Mouse (Mus musculus): ENCODE data around the gene Agl. TPM values are rescaled to one million over a fixed set of nuclear protein-coding genes. Genes with fewer than 3 reads are reported as not detected.

Gene Agl
- polyA plus RNA-seq, 1 experiment from 2014 or later: 13.8 TPM

DNA sequence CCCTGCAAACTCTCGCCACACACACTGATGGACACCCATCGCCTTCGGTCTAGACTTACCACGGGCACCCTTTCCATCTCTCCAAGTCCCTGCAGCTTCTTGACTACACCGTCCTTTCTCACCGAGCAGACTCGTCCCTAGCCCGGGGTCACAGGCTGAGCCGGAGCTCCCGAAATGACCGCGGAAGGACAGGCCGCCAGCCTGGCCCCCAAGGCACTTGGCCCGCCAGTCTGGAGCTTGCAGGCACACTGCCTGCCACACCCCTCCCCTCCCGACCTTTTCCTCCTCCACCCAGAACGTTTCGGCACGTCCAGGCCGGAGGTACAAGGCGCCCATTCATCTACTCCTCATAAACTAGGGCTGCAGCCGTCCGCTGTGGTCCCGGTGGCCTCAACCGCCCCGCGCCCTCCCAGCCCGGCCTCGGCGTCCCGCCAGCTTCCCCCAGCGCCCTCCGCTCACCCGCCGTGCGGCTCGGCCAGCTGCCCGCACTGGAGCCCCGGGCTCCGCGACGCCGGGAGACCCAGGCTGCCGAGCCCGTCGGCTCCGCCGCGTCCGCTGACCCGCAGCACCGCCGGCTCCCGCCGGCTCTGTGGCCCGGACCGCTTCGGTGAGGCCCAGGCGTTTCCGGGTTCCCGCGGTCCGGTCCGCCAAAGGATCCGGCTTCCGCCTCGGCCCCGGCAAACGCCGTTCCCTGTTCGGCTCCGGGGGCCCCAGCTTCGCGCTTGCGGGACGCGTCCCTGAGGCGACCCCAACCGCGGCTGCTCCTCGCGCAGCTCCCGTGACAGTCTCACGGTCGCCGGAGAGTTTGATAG lies 96.1 kb downstream of the Agl start:
- Histone ChIP-seq H3K9me3 (ENCODE audit: control insufficient read depth, low read length) (no peaks in the 10 kb centered on the region), H3K27me3 (replicated peaks; ENCODE audit: control insufficient read depth, insufficient read depth, low read length) (no peaks in the 10 kb centered on the region), H3K4me1 (ENCODE audit: control insufficient read depth, insufficient read depth, low read depth, low read length) (peaks cover 15% of the 10 kb centered on the region), H3K9ac (ENCODE audit: low read depth, low read length) (peak overlapping the region; percentile 98), H3K4me2 (ENCODE audit: low read length) (peak overlapping the region; percentile 96), H3K27ac (ENCODE audit: low read depth, low read length) (peak overlapping the region; percentile 78), H3K36me3 (ENCODE audit: control insufficient read depth, insufficient read depth, low read length) (no peaks in the 10 kb centered on the region), H3K4me3 (ENCODE audit: low read length) (peak overlapping the region; percentile 100)
- ATAC-seq: peak; percentile 96
- WGBS: under 1% methylated on average over 75 of the region's 85 CpGs

DNA sequence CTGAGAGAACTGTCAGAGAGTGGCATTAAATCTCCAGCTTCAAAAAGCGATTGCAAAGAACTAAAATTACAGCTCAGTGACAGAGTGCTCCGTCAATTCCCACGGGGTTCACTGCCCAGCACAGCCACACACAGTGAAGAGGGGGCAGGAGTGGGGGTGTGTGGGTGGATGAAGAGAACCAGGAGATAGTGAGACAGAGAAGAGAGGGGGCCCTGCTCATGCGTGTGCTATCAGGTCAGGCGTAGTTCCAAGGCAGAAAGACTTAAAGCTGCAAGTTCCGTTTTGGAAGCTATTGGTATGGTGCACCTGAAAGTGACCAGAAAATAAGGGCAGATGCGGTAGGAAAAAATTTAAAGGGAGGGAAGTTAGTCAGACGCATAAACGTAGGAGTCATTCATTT lies 97.0 kb downstream of the Agl start:
- 49% methylated on average over 9 of the region's 9 CpGs for WGBS
- no peak overlapping the region for H3K9ac ChIP-seq (ENCODE audit: low read depth, low read length)

GRCm38 (mm10) chr3:116705637-116706204 lies 102.2 kb downstream of the Agl start:
- Histone ChIP-seq H3K4me3 (ENCODE audit: low read length) (no peak overlapping the region), H3K27me3 (replicated peaks; ENCODE audit: control insufficient read depth, insufficient read depth, low read length) (no peaks in the 10 kb centered on the region), H3K36me3 (ENCODE audit: control insufficient read depth, insufficient read depth, low read length) (no peaks in the 10 kb centered on the region), H3K9me3 (ENCODE audit: control insufficient read depth, low read length) (no peaks in the 10 kb centered on the region), H3K4me2 (ENCODE audit: low read length) (no peak overlapping the region), H3K27ac (ENCODE audit: low read depth, low read length) (no peak overlapping the region), H3K4me1 (ENCODE audit: control insufficient read depth, insufficient read depth, low read depth, low read length) (peaks cover under 1% of the 10 kb centered on the region), H3K9ac (ENCODE audit: low read depth, low read length) (no peak overlapping the region)
- ATAC-seq: no peak
- 94% methylated on average over 1 of the region's 1 CpGs for WGBS

More for the DNA sequence above, 97.0 kb downstream of the Agl start:
- H3K27ac ChIP-seq (ENCODE audit: low read depth, low read length): no peak overlapping the region
- H3K36me3 ChIP-seq (ENCODE audit: control insufficient read depth, insufficient read depth, low read length): no peaks in the 10 kb centered on the region
- H3K4me3 ChIP-seq (ENCODE audit: low read length): peak overlapping the region; percentile 100
- peak overlapping the region; percentile 96 for H3K4me2 ChIP-seq (ENCODE audit: low read length)
- no peaks in the 10 kb centered on the region for H3K27me3 ChIP-seq (replicated peaks; ENCODE audit: control insufficient read depth, insufficient read depth, low read length)
- no peak for ATAC-seq
- H3K9me3 ChIP-seq (ENCODE audit: control insufficient read depth, low read length): no peaks in the 10 kb centered on the region
- peaks cover 15% of the 10 kb centered on the region for H3K4me1 ChIP-seq (ENCODE audit: control insufficient read depth, insufficient read depth, low read depth, low read length)

- WGBS: 87% methylated on average over 5 of the region's 5 CpGs
- Histone ChIP-seq H3K9ac (ENCODE audit: low read depth, low read length) (no peak overlapping the region), H3K27me3 (replicated peaks; ENCODE audit: control insufficient read depth, insufficient read depth, low read length) (no peaks in the 10 kb centered on the region), H3K4me2 (ENCODE audit: low read length) (no peak overlapping the region), H3K4me1 (ENCODE audit: control insufficient read depth, insufficient read depth, low read depth, low read length) (no peaks in the 10 kb centered on the region), H3K36me3 (ENCODE audit: control insufficient read depth, insufficient read depth, low read length) (no peaks in the 10 kb centered on the region), H3K9me3 (ENCODE audit: control insufficient read depth, low read length) (no peaks in the 10 kb centered on the region), H3K27ac (ENCODE audit: low read depth, low read length) (no peak overlapping the region), H3K4me3 (ENCODE audit: low read length) (no peak overlapping the region)
- no peak for ATAC-seq
These were observed 104.1 kb downstream of the Agl start for GRCm38 (mm10) chr3:116703835-116704234.

GRCm38 (mm10) chr3:116702647-116703272 lies 105.2 kb downstream of the Agl start:
- Histone ChIP-seq H3K27me3 (replicated peaks; ENCODE audit: control insufficient read depth, insufficient read depth, low read length) (no peaks in the 10 kb centered on the region), H3K9me3 (ENCODE audit: control insufficient read depth, low read length) (no peaks in the 10 kb centered on the region), H3K4me1 (ENCODE audit: control insufficient read depth, insufficient read depth, low read depth, low read length) (no peaks in the 10 kb centered on the region), H3K36me3 (ENCODE audit: control insufficient read depth, insufficient read depth, low read length) (no peaks in the 10 kb centered on the region), H3K27ac (ENCODE audit: low read depth, low read length) (no peak overlapping the region), H3K4me2 (ENCODE audit: low read length) (no peak overlapping the region), H3K9ac (ENCODE audit: low read depth, low read length) (no peak overlapping the region), H3K4me3 (ENCODE audit: low read length) (no peak overlapping the region)
- ATAC-seq: no peak
- 79% methylated on average over 1 of the region's 1 CpGs for WGBS

DNA sequence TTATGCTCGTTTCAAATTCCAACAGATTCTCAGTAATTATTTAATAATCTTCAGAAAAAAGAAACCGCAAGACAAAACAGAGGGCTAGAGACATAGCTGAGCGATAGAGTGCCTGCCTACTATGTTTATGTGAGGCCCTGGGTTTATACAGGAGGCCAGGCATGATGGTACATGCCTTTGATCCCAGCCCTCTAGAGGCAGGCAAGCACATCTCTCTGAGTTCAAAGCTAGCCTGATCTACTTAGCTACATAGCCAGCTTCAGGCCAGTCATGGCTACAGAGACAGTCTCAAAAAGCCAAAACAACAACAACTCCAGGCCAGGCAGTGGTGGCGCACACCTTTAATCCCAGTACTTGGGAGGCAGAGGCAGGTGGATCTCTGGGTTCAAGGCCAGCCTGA lies 106.4 kb downstream of the Agl start:
- H3K4me1 ChIP-seq (ENCODE audit: control insufficient read depth, insufficient read depth, low read depth, low read length): no peaks in the 10 kb centered on the region
- no peaks in the 10 kb centered on the region for H3K27me3 ChIP-seq (replicated peaks; ENCODE audit: control insufficient read depth, insufficient read depth, low read length)
- ATAC-seq: no peak
- H3K4me2 ChIP-seq (ENCODE audit: low read length): no peak overlapping the region
- H3K4me3 ChIP-seq (ENCODE audit: low read length): no peak overlapping the region
- H3K36me3 ChIP-seq (ENCODE audit: control insufficient read depth, insufficient read depth, low read length): no peaks in the 10 kb centered on the region
- no peak overlapping the region for H3K27ac ChIP-seq (ENCODE audit: low read depth, low read length)
- 92% methylated on average over 4 of the region's 4 CpGs for WGBS
- H3K9me3 ChIP-seq (ENCODE audit: control insufficient read depth, low read length): no peaks in the 10 kb centered on the region
- H3K9ac ChIP-seq (ENCODE audit: low read depth, low read length): no peak overlapping the region

- no peaks in the 10 kb centered on the region for H3K4me1 ChIP-seq (ENCODE audit: control insufficient read depth, insufficient read depth, low read depth, low read length)
- 53% methylated on average over 2 of the region's 2 CpGs for WGBS
- H3K9ac ChIP-seq (ENCODE audit: low read depth, low read length): no peak overlapping the region
- H3K4me2 ChIP-seq (ENCODE audit: low read length): no peak overlapping the region
- H3K4me3 ChIP-seq (ENCODE audit: low read length): no peak overlapping the region
- ATAC-seq: no peak
- H3K9me3 ChIP-seq (ENCODE audit: control insufficient read depth, low read length): no peaks in the 10 kb centered on the region
- H3K36me3 ChIP-seq (ENCODE audit: control insufficient read depth, insufficient read depth, low read length): no peaks in the 10 kb centered on the region
- no peak overlapping the region for H3K27ac ChIP-seq (ENCODE audit: low read depth, low read length)
- H3K27me3 ChIP-seq (replicated peaks; ENCODE audit: control insufficient read depth, insufficient read depth, low read length): no peaks in the 10 kb centered on the region
These were observed 109.2 kb downstream of the Agl start for GRCm38 (mm10) chr3:116698786-116699185.

DNA sequence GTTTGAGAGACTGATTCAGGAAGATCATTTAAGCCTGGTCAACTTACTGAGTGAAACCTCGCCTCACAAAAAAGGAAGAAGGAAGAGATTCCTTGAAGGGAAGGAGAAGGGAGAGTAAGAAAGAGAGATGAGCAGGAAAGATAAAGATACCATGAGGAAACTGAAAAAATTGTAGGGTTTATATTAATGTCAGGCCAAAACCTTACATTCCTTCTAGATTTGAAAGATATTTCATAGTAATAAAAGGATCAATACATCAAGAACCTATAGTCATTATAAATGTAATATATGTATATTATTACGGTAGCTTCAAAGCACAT lies 112.3 kb downstream of the Agl start:
- Histone ChIP-seq H3K36me3 (ENCODE audit: control insufficient read depth, insufficient read depth, low read length) (no peaks in the 10 kb centered on the region), H3K4me2 (ENCODE audit: low read length) (no peak overlapping the region), H3K9me3 (ENCODE audit: control insufficient read depth, low read length) (no peaks in the 10 kb centered on the region), H3K4me3 (ENCODE audit: low read length) (no peak overlapping the region), H3K27me3 (replicated peaks; ENCODE audit: control insufficient read depth, insufficient read depth, low read length) (no peaks in the 10 kb centered on the region), H3K4me1 (ENCODE audit: control insufficient read depth, insufficient read depth, low read depth, low read length) (no peaks in the 10 kb centered on the region), H3K27ac (ENCODE audit: low read depth, low read length) (no peak overlapping the region), H3K9ac (ENCODE audit: low read depth, low read length) (no peak overlapping the region)
- WGBS: 95% methylated on average over 2 of the region's 2 CpGs
- no peak for ATAC-seq

- Histone ChIP-seq H3K4me2 (ENCODE audit: low read length) (no peak overlapping the region), H3K27ac (ENCODE audit: low read depth, low read length) (no peak overlapping the region), H3K9me3 (ENCODE audit: control insufficient read depth, low read length) (no peaks in the 10 kb centered on the region), H3K36me3 (ENCODE audit: control insufficient read depth, insufficient read depth, low read length) (no peaks in the 10 kb centered on the region), H3K27me3 (replicated peaks; ENCODE audit: control insufficient read depth, insufficient read depth, low read length) (no peaks in the 10 kb centered on the region), H3K4me1 (ENCODE audit: control insufficient read depth, insufficient read depth, low read depth, low read length) (no peaks in the 10 kb centered on the region), H3K9ac (ENCODE audit: low read depth, low read length) (no peak overlapping the region), H3K4me3 (ENCODE audit: low read length) (no peak overlapping the region)
- 91% methylated on average over 8 of the region's 8 CpGs for WGBS
- no peak for ATAC-seq
These were observed 112.9 kb downstream of the Agl start for GRCm38 (mm10) chr3:116694955-116695665.

Data from hindbrain, embryonic 16.5 days (tissue).